Mouse (Mus musculus) thymus, postnatal 4 days (tissue): ENCODE measurements around the gene Ube2q1.

Source experiments
- DNase-seq: peaks from one replicate; pipeline ENCODE4 v3.0.0; 2021

Gene Ube2q1

GRCm38 (mm10) chr3:89772968-89773709 lies at the start of gene Ube2q1:
Gene Ube2q1 (plus strand): TSS chr3:89773616.
- peak; percentile 98 for DNase-seq

DNA sequence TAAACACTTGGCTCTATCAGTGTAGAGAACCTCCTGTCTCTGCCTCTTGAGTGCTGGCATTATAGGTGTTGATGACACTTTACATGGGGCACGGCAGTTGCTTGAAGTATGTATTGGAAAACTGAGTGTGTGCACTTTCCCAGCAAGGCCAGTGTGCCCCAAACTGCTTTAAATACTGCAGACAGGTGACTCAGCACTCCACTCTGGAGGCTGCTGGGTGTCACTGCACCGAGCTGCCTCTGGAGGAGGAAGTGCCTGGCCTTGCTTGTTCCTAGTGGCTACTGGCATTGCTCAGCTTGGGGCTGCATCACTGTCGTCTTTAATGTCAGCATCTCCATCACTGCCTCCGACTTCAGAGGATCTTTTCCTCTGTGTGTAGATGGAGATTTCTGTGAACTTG lies 46.4 kb upstream of the Ube2q1 start:
- peak; percentile 76 for DNase-seq

GRCm38 (mm10) chr3:89728848-89729247 lies 44.6 kb upstream of the Ube2q1 start:
- no peak for DNase-seq

DNA sequence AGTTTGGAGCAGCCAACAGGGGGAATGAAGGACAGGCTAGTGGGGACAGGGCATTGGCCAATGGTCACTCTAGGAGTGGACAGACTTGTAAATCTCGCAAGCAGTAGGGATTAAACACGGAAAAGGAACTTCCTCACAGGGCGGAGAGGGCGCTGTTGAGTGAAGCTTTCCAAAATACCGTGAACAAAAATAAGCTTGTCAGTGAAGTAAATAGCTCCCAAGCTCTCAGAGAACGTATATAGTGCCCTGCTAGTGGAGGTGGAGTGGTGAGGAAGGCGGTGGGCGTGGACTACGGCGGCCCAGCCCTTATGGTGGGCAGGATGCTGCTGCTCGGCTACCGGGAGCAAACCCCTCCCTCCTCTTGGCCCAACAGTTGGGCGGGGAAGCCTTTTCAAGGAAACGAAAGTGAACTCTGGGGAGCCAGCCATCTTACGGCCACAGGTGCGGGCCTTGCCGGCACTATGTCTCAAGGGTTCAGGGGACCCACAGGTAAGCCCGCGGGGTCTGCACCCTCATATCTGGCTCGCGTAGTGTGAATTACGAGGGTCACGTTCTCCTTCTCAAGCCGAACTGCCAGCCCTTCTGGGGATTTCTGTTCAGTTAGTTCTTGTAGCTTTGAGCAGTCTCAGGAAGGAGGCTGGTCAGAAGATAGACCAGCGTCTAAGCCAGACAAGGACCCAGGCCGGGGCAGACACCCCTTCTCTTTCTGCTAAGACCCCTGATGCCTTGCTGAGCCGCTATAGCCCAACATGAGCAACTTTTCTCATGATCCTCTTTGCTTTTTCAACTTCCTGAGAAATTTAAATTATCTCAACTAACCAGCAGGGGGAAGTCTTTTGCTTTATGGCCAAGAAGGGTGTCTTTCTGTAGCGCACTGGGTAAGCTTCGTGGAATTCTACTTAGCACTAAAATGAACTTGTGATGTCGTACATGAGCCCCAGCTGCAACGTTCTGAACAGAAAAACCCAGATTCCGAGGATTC lies 42.8 kb upstream of the Ube2q1 start:
- DNase-seq: peak; percentile 92

DNA sequence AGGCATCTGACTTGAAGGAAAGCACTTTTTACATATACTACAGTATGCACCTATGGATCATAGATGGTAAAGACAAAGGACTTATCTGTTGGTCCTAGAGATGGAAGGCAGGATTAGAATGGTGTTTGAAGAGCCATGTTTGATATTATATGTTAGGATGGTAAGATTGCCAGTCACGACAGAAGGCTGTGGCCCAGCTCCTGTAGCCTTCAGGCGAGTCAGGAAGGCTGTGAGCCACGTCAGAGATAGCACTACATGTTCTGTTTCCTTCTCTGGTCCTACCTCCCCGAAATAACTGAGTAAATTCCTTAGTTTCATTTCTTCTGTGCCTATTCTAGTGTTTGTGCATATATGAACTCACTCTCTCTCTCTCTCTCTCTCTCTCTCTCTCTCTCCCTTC lies 41.3 kb upstream of the Ube2q1 start:
- no peak for DNase-seq

DNA sequence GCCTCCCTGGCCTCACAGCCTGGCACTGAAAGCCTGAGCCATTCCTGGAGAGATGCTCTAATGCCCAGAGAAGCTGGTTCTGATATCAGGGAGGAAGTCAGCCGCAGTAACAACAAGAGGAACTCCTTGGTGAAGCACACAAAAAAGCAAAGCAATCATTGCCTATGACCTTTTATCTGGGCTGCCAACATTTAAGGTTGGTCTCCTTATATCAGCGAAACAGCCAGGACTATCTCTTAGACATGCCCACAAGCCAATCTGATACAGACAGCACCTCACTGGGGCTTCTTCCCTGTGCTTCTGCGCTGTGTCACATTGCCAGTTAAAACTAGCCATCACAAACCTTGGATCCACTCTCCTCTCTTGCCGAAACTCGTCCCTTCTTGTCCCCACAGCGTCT lies 34.9 kb upstream of the Ube2q1 start:
- DNase-seq: no peak

DNA sequence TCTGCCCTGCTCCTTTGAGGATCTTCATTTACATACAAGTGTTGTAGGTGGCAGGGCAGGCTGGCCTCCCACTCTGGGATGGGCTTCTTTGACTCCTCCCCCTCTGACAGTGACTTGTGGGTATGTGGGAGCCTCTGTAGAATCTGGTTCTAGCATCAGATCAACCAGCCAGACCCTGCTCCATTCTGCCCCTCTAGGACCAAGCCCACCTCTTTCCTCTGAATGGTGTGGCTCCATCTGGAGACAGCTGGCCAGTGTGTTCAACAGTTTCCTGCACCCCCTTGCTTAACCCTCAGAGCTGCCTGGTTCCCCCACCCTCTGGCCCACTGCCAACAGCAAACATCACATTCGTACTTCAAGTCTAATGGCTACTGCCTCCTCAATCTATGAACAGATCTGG lies 21.1 kb upstream of the Ube2q1 start:
- no peak for DNase-seq

DNA sequence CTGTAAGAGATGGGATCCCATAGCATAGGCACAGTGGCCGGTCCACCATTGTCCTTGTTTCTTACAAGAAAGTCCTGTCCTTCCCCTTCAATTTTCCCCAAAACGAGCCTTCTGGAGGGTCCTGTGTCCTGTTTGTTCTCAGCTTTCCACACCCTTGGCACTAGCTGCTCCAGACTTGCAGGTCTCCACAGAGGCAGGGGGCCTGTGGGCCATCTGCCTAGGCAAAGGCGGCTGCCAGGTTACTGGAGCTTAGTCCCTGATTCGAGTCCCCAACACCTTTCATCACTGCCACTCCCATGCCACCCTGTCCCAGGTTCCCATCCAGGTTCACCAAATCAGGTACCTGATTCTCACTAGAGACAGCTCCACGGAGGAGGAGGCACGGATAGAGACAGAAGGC lies 18.1 kb upstream of the Ube2q1 start:
- DNase-seq: no peak

DNA sequence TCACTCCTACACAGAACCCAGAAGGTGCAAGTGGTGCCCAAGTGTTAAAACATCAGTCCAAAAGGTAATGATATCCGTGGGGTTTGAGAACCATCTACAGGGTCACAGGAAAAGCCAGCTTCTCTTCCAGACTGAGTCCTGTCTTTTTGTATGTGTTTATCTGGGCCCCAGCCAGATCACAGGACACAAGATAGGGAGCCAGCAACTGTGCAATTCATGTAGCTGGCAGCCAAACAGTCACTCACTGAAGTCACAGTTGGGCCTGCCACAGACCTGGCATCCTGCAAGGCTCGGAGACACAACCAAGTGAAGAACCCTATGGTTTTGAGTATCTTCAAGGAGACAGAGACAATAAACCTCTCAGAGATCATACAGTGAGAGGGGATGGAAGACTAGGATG lies 15.6 kb upstream of the Ube2q1 start:
- DNase-seq: no peak

- no peak for DNase-seq
Observed at GRCm38 (mm10) chr3:89759786-89760185, 13.6 kb upstream of the Ube2q1 start.

- DNase-seq: peak; percentile 93
Observed at GRCm38 (mm10) chr3:89764119-89764724, 9.2 kb upstream of the Ube2q1 start, which contains the start of gene Chrnb2. Gene Chrnb2 (minus strand): TSS chr3:89764632.

DNA sequence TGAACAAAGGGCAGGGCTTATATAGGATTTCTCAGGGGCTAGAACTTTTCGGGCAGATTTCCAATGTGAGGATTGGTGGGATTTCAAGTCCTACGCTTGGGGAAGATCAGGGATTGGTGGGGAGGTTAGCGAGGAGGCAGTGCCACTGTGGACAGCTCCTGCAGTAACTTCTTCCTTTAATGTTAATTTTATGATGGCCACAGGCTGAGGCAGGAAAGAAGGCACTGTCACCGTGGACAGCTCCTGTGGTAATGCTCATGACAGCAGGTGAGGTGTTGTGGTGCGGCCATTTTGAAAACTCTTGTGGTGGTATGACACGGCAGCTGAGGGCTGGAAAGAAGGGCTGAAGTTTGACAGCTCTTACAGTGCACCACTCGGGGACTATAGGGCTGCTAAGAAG lies 3.8 kb upstream of the Ube2q1 start:
- no peak for DNase-seq

DNA sequence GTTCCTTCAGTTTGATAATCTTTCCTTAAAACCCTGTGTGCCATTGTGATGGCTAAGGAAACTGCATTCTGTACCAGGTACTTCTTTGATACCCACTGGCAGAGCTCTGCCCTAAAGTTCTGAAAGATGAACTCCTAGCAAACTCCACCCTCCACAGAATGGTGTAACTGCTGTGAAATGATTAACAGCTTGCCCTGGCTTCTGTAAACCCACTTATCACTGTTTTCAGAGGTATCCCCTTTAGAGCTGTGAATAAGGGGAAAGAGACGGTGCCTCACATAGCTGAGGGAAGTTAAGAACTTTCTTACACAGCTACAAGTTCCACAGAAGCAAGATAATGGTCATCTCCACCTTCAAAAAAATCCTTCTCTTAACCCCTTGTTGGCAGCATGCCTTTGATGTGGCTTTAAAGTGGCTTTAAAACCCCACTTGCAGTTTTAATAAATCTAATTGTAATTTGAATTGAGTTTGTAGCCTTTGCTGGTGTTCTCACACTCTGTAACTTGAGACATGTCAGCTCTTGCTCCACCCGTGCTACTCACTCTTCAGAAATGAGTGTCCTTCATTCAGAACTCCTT lies 2.9 kb upstream of the Ube2q1 start:
- DNase-seq: no peak

DNA sequence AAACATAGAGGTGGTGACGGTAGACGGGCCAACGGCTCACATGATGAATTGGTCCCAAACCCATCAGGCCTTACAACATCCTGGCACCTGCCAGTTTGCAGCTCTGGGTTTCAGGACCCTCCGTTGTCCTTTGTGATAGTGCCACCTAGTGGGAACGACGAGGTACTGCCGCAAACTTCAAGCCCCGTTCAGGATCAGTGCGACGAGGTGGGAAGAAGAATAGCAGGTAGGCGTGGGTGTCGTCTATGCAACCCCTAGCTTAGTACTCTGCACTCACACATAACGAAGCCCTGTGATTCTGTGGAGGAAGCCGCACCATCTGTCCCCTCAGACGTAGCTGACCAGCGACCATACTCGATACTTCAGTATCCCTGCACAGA lies 838 bp upstream of the Ube2q1 start:
- peak; percentile 84 for DNase-seq

DNA sequence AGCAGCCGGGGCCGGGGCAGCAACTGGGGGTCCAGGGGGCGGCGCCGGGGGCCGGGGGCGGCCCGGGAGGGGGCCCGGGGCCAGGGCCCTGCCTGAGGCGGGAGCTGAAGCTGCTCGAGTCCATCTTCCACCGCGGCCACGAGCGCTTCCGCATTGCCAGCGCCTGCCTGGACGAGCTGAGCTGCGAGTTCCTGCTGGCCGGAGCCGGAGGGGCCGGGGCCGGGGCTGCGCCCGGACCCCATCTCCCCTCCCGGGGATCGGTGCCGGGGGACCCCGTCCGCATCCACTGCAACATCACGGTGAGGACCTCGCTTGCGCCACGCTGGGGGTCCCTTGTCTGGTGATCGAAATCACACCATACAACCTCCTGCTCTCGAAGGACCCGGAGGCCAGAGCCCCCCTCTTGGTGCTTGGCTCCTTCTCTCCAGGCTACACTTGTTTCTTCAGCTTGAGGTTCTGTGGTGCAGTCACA lies 360 bp downstream of the Ube2q1 start:
- no peak for DNase-seq

DNA sequence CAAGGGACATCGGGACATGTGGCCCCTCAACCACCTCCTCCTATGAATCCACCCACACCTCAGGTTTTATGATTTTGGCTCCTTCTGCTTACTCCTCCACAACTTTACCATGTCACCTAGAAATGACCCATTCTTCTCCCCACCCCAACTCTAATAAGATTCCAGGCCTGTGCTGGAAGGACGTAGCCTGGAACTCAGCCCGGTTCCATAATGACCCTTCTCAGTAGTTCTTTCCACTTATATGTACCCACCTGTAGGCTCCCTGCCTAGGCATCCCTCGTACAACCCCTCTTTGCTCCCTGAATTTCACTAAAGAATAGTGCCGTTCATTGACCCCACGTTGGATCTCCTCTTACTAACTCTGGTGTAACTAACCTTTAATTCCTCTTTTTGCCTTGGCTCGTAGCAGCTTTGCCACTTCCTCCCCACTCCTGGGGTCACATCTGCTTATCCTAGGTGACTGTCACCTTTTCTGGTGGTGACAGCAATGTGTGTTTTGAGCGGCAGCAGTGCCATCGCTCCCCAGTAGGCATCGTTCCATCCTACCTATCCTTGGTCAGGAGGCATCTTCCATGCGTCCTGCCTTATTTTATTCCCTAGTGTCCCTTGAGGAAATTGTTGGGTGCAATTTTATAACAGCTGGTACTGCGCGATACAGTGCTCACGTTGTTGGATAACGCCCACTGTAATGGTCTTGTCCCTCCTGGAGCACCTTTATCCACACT lies 982 bp downstream of the Ube2q1 start:
- DNase-seq: peak; percentile 30

- DNase-seq: no peak
Observed at GRCm38 (mm10) chr3:89776001-89776400, 2.6 kb downstream of the Ube2q1 start.

DNA sequence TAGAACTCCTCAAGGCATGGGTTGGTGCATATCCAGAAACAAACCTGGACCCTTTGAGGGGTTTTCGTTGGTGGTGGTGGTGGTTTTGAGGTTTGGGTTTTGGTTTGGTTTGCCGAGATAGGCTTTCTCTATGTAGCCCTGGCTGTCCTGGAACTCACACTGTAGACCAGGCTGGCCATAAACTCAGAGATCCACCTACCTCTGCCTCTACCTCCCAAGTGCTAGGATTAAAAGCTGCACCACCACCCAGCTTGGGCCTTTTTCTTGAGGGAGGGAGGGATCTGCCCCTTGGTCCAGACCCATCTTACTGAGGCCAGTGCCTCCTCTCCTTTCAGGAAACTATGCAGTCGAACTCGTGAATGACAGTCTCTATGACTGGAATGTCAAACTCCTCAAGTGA lies 6.7 kb downstream of the Ube2q1 start:
- no peak for DNase-seq

- no peak for DNase-seq
Observed at GRCm38 (mm10) chr3:89781640-89782039, 8.2 kb downstream of the Ube2q1 start.

DNA sequence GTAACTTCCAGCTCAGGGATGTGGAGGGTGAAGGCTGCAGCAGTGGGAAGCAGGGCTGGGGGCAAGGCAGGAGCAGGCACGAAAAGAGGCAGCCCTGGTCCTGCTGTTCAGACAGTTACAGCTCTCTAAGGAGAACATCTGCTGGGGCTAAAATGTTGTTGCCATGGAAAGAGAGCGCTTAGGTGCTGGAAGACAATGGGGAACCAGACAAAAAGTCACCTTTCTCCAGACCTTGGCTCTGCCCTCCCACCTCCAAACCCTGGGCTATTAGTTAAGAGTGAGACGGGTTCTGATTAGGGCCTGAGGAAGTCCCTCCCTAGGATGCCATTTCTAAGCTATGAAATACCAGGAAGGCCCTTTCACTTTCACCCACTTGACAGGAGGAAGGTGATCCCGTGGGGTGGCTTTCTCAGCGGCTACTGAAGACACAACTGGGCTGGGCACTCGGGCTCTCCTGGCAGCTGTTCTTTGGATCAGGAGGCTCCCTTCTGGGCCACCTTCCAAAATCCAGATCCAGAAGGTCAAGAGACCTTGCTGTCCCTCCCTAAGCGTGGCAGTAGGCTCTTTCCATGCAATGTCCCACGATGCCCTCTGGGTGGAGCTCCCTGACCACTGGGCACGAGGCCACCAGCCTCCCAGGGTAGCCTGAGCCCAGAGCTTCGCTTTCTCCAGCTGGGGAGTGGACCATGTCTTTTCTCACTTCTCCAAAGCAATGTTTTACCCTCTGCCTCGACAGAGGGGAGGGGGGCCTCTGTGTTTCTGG lies 11.8 kb downstream of the Ube2q1 start:
- no peak for DNase-seq

GRCm38 (mm10) chr3:89786275-89786674 lies 12.9 kb downstream of the Ube2q1 start:
- DNase-seq: no peak
